Mouse (Mus musculus): ENCODE measurements around the gene Sh2b2.

Gene Sh2b2

GRCm38 (mm10) chr5:136182049-136182448 is 64.3 kb downstream of the Sh2b2 start:
- DNase-seq (ENCODE audit: low read depth): no peak

GRCm38 (mm10) chr5:136181197-136181596 is 65.2 kb downstream of the Sh2b2 start:
- DNase-seq (ENCODE audit: low read depth): no peak

- DNase-seq (ENCODE audit: low read depth): no peak
These were observed 66.8 kb downstream of the Sh2b2 start for GRCm38 (mm10) chr5:136179594-136179993.

- no peak for DNase-seq (ENCODE audit: low read depth)
These were observed 72.5 kb downstream of the Sh2b2 start for GRCm38 (mm10) chr5:136173606-136174463.

GRCm38 (mm10) chr5:136172939-136173338 is 73.4 kb downstream of the Sh2b2 start:
- no peak for DNase-seq (ENCODE audit: low read depth)

GRCm38 (mm10) chr5:136171363-136172341 is 74.7 kb downstream of the Sh2b2 start:
- peak; percentile 17 for DNase-seq (ENCODE audit: low read depth)

GRCm38 (mm10) chr5:136170512-136171362 is 75.6 kb downstream of the Sh2b2 start, which contains the start of gene Orai2:
Gene Orai2 (minus strand): TSS chr5:136170713.
- DNase-seq (ENCODE audit: low read depth): peak; percentile 56

GRCm38 (mm10) chr5:136169626-136170511 is 76.5 kb downstream of the Sh2b2 start:
- DNase-seq (ENCODE audit: low read depth): peak; percentile 13
